Mouse (Mus musculus) stomach, embryonic 16.5 days (tissue): ENCODE results near the gene Rfc4. TPM values are rescaled to one million over a fixed set of nuclear protein-coding genes. Genes with fewer than 3 reads are reported as not detected.
A peak's percentile ranks its signal among the peaks of the same experiment; 100 is the strongest.
"Not testable (repeated sequence)": the region's sequence is repeated elsewhere in the genome, so short reads cannot be mapped to it uniquely, and the experiment has no call there.

Experiments used
- ATAC-seq: fragments of 200-750 bp; cut with Nextera tagmentation; 2 replicates; pipeline ENCODE4 v1.8.0; 2017; ENCODE audit warnings: moderate number of reproducible peaks, moderate TSS enrichment; ENCODE audit not compliant: insufficient read depth, low FRiP score
- H3K27ac ChIP-seq: fragments of 300-500 bp; sonication (generic); 2 replicates; pipeline ENCODE4 v1.5.1; 2014; ENCODE audit warnings: low read length
- H3K27me3 ChIP-seq: fragments of 300-500 bp; sonication (generic); 2 replicates; pipeline ENCODE4 v1.6.1; 2014; ENCODE audit warnings: low read length, control low read depth, mixed read lengths; ENCODE audit not compliant: control insufficient read depth, insufficient read depth
- H3K36me3 ChIP-seq: fragments of 300-500 bp; sonication (generic); 2 replicates; pipeline ENCODE4 v1.6.1; 2014; ENCODE audit warnings: low read length; ENCODE audit not compliant: control insufficient read depth, insufficient read depth
- H3K4me1 ChIP-seq: fragments of 300-500 bp; sonication (generic); 2 replicates; pipeline ENCODE4 v1.6.1; 2014; ENCODE audit warnings: low read length, control low read depth, mixed read lengths; ENCODE audit not compliant: control insufficient read depth, insufficient read depth
- H3K4me2 ChIP-seq: fragments of 300-500 bp; sonication (generic); 2 replicates; pipeline ENCODE4 v1.6.1; 2014; ENCODE audit warnings: low read depth, low read length, mixed read lengths
- H3K4me3 ChIP-seq: fragments of 300-500 bp; sonication (generic); replicated peaks from 2 replicates; pipeline ENCODE4 v1.5.1; 2014; ENCODE audit warnings: mild to moderate bottlenecking, low read length
- H3K9ac ChIP-seq: fragments of 300-500 bp; sonication (generic); 2 replicates; pipeline ENCODE4 v1.6.1; 2014; ENCODE audit warnings: low read length
- H3K9me3 ChIP-seq: fragments of 300-500 bp; sonication (generic); replicated peaks from 2 replicates; pipeline ENCODE4 v1.6.1; 2016; ENCODE audit warnings: low read length, control low read depth; ENCODE audit not compliant: control insufficient read depth
- WGBS: fragments of 180-500 bp; shearing (Covaris S2); extraction: QIAGEN DNeasy Blood & Tissue Kit; methylation state at CpG from one replicate; pipeline ENCODE4 v1.1.7; 2014; 5-methylcytosine and 5-hydroxymethylcytosine counted together
- polyA plus RNA-seq: library from polyadenylated mRNA; unstranded; fragments of >200 nt; fragmentation: Nextera tagmentation; extraction: Ambion mirVana; gene quantifications from 2 replicates; pipeline ENCODE4 v1.2.1, GENCODE M21; 2015

Rfc4 gene
- polyA plus RNA-seq, 1 experiment from 2014 or later = 93.7 TPM

- H3K9me3 ChIP-seq = no peaks in the 10 kb centered on the region
- H3K4me3 ChIP-seq = peak overlapping the region; percentile 33
- 25% methylated on average over 10 of the region's 10 CpGs for WGBS
- peak overlapping the region; percentile 76 for H3K9ac ChIP-seq
- ATAC-seq = no peak
- peaks cover 16% of the 10 kb centered on the region for H3K4me1 ChIP-seq
- peak overlapping the region; percentile 53 for H3K4me2 ChIP-seq
- no peaks in the 10 kb centered on the region for H3K27me3 ChIP-seq
- no peaks in the 10 kb centered on the region for H3K36me3 ChIP-seq
- H3K27ac ChIP-seq = peak overlapping the region; percentile 52
These were observed 26.9 kb downstream of the Rfc4 start for GRCm38 (mm10) chr16:23100613-23101012.

DNA sequence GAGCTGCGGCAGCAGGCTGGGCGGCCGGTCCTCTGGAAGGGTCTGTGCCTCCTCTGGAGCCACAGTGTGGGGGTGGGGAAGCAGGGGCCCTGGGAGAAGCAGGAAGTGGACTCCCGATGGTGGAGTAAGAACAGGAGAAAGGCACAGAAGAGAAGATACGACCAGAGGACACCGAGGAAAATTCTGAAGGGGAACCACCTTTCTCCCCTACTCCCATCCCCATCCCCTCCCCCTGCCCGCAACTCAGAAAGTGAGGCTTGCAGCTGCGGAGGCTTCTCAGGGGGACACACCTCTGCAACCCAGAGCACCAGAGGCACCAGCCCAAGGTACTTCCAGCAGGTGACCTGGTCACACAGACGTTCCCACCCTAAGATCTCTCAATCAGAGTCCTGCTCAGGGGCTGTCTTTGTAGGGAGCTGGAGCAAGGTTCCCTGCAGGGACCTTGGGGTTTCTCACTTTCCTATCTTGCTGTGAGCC lies 27.4 kb downstream of the Rfc4 start:
- H3K36me3 ChIP-seq = no peaks in the 10 kb centered on the region
- H3K9me3 ChIP-seq = no peaks in the 10 kb centered on the region
- under 1% methylated on average over 9 of the region's 9 CpGs for WGBS
- H3K4me3 ChIP-seq = peak overlapping the region; percentile 33
- peak overlapping the region; percentile 52 for H3K27ac ChIP-seq
- peak overlapping the region; percentile 76 for H3K9ac ChIP-seq
- peak overlapping the region; percentile 53 for H3K4me2 ChIP-seq
- H3K27me3 ChIP-seq = no peaks in the 10 kb centered on the region
- peaks cover 16% of the 10 kb centered on the region for H3K4me1 ChIP-seq
- ATAC-seq = peak; percentile 64; the same call in 1 of the 2 replicates

DNA sequence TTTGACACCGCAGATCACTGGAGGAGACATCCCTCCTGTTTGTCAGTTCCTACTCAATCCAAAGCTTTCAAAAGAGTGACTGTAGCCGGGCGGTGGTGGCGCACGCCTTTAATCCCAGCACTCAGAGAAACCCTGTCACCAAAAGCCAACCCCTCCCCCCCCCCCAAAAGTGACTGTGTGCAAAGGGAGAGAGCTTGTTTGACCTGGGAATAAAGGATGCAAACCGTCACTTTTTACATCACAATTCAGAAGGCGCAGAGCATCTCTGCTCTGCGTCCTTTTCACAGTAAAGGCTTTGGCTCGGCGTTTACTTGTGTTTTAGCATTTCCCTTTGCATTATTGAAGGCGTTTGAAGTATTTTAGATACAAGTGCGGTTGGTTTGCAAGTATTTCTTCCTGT lies 27.9 kb downstream of the Rfc4 start:
- Histone ChIP-seq H3K27ac (no peak overlapping the region), H3K36me3 (no peaks in the 10 kb centered on the region), H3K4me1 (peaks cover 16% of the 10 kb centered on the region), H3K9ac (peak overlapping the region; percentile 76), H3K9me3 (no peaks in the 10 kb centered on the region), H3K4me3 (peak overlapping the region; percentile 33), H3K27me3 (no peaks in the 10 kb centered on the region), H3K4me2 (peak overlapping the region; percentile 53)
- ATAC-seq = no peak
- 19% methylated on average over 12 of the region's 12 CpGs for WGBS

GRCm38 (mm10) chr16:23098105-23098452 lies 29.5 kb downstream of the Rfc4 start:
- not testable (repeated sequence) for H3K9ac ChIP-seq, H3K4me3 ChIP-seq, ATAC-seq, H3K27me3 ChIP-seq, H3K36me3 ChIP-seq, H3K9me3 ChIP-seq, H3K4me2 ChIP-seq, H3K27ac ChIP-seq
- peaks cover 16% of the 10 kb centered on the region for H3K4me1 ChIP-seq
- 89% methylated on average over 1 of the region's 1 CpGs for WGBS

DNA sequence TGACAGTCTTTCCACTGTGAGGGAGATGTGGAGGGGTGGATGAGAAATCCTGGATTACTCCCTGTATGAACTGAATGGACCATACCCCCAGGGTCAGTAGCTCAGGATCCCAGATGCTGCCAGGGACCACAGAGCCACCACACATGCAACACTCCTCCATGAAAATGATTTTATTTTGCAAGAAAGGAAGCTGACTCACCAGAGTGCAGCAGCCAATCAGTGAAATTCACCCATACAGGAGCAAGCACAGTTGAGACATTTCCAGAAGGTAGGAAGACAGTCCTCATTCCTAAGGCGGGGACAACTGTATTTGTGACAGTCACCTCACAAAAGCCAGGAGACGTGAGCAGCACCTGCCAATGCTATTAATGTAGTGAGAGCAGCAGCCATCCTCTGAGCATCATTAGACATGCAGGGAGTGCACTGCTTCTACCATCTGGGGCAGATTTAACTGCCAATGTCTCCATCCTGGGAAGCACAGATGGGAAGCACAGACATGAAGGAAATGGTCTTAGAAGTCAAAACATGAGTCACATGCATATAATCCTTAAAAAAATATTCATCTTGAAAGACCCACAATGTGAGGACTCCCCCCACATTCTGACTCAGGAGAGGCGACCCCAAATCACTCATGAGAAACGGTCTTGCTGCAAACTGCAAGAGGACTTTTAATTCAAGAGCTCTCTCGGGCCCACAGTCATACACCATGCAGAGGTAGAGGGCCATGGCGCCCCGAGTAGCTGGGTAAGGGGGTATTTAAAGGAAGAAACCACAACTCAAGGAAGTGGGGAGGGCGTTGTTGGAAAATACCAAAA lies 30.0 kb downstream of the Rfc4 start:
- H3K4me1 ChIP-seq = peaks cover 10% of the 10 kb centered on the region
- not testable (repeated sequence) for H3K9ac ChIP-seq, ATAC-seq, H3K4me2 ChIP-seq, H3K4me3 ChIP-seq, H3K36me3 ChIP-seq, H3K27me3 ChIP-seq, H3K27ac ChIP-seq, H3K9me3 ChIP-seq
- 86% methylated on average over 8 of the region's 8 CpGs for WGBS

DNA sequence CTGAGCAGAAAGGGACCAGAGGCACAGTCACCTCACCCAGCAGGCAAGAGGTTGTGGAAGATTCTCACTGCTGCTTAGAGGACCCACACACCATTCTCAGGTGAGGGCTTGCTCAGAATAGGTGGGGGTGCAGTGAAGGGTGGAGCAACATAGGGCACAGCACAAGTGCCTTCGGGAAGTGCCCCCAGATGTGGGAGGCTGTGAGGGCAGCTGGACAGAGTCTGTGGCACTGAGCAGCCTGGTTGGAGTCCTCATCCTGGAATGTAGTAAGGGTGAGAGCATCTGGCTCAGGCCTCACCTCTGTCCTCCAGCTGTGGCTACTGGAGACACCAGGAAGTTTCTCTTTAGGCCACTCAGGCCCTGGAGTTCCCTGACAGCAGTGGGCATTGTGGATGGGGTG lies 30.7 kb downstream of the Rfc4 start:
- not testable (repeated sequence) for H3K27me3 ChIP-seq, H3K9me3 ChIP-seq, H3K27ac ChIP-seq, H3K9ac ChIP-seq, H3K36me3 ChIP-seq, ATAC-seq, H3K4me1 ChIP-seq, H3K4me2 ChIP-seq, H3K4me3 ChIP-seq
- 83% methylated on average over 1 of the region's 1 CpGs for WGBS

DNA sequence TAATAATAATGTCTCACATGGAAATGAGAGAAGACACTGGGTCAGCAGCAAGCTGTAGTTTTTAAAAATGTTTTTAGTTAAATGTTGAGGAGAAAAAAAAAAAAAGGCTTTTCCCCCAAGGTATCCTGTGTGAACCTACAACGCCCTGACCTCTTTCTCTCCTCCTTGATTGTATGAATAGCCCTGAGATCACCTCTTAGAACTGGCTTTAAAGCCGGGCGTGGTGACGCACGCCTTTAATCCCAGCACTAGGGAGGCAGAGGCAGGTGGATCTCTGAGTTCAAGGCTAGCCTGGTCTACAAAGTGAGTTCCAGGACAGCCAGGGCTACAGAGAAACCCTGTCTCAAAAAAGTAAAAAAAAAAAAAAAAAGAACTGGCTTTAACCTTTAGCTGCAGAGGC lies 32.0 kb downstream of the Rfc4 start:
- H3K4me1 ChIP-seq, H3K27me3 ChIP-seq, H3K9me3 ChIP-seq, H3K27ac ChIP-seq, ATAC-seq, H3K4me2 ChIP-seq, H3K4me3 ChIP-seq, H3K36me3 ChIP-seq, H3K9ac ChIP-seq: not testable (repeated sequence)
- WGBS = 87% methylated on average over 5 of the region's 5 CpGs

GRCm38 (mm10) chr16:23094136-23094535 lies 33.4 kb downstream of the Rfc4 start:
- Histone ChIP-seq H3K36me3 (no peaks in the 10 kb centered on the region), H3K9ac (no peak overlapping the region), H3K27ac (no peak overlapping the region), H3K4me3 (no peak overlapping the region), H3K9me3 (no peaks in the 10 kb centered on the region), H3K4me2 (no peak overlapping the region), H3K4me1 (no peaks in the 10 kb centered on the region), H3K27me3 (no peaks in the 10 kb centered on the region)
- ATAC-seq = no peak
- WGBS = 84% methylated on average over 6 of the region's 6 CpGs

GRCm38 (mm10) chr16:23093321-23093953 lies 34.1 kb downstream of the Rfc4 start:
- Histone ChIP-seq H3K9ac (no peak overlapping the region), H3K27me3 (no peaks in the 10 kb centered on the region), H3K4me2 (no peak overlapping the region), H3K9me3 (no peaks in the 10 kb centered on the region), H3K4me3 (no peak overlapping the region), H3K4me1 (no peaks in the 10 kb centered on the region), H3K27ac (no peak overlapping the region), H3K36me3 (no peaks in the 10 kb centered on the region)
- 74% methylated on average over 13 of the region's 13 CpGs for WGBS
- ATAC-seq = no peak
